Mouse (Mus musculus) liver, postnatal 0 days (tissue): ENCODE measurements at regions not wholly inside any gene's neighbourhood (a gene's known extent, or its start where the extent isn't known, plus 50 kb on each side); places are given as distances from the start of the nearest gene placed in this dataset.

Experiments used
- ATAC-seq: fragments of 200-750 bp; cut with Nextera tagmentation; 2 replicates; pipeline ENCODE4 v1.8.0; 2017; ENCODE audit warnings: mild to moderate bottlenecking, moderate library complexity
- DNase-seq: peaks from one replicate; pipeline ENCODE4 v3.0.0-alpha.2; 2016
- H3K27ac ChIP-seq: fragments of 300-500 bp; sonication (generic); 2 replicates; pipeline ENCODE4 v1.5.1; 2014; ENCODE audit warnings: antibody characterized with exemption, moderate library complexity, mild to moderate bottlenecking, low read depth
- H3K27me3 ChIP-seq: fragments of 300-500 bp; sonication (generic); 2 replicates; pipeline ENCODE4 v1.6.1; 2014; ENCODE audit warnings: low read length, control low read depth, mixed read lengths; ENCODE audit not compliant: insufficient read depth
- H3K36me3 ChIP-seq: fragments of 300-500 bp; sonication (generic); replicated peaks from 2 replicates; pipeline ENCODE4 v1.6.1; 2014; ENCODE audit warnings: mild to moderate bottlenecking, control low read depth, low read length, moderate library complexity, mixed read lengths; ENCODE audit not compliant: insufficient read depth
- H3K4me1 ChIP-seq: fragments of 300-500 bp; sonication (generic); 2 replicates; pipeline ENCODE4 v1.6.1; 2014; ENCODE audit warnings: antibody characterized with exemption, mild to moderate bottlenecking, control low read depth; ENCODE audit not compliant: insufficient read depth
- H3K4me2 ChIP-seq: fragments of 300-500 bp; sonication (generic); 2 replicates; pipeline ENCODE4 v1.6.1; 2014; ENCODE audit warnings: low read depth, mild to moderate bottlenecking, low read length, moderate library complexity, mixed read lengths
- H3K4me3 ChIP-seq: fragments of 300-500 bp; sonication (generic); 2 replicates; pipeline ENCODE4 v1.5.1; 2014; ENCODE audit warnings: low read depth, low read length
- H3K9ac ChIP-seq: fragments of 300-500 bp; sonication (generic); replicated peaks from 2 replicates; pipeline ENCODE4 v1.6.1; 2014; ENCODE audit warnings: mild to moderate bottlenecking, moderate library complexity
- H3K9me3 ChIP-seq: fragments of 300-500 bp; sonication (generic); 2 replicates; pipeline ENCODE4 v1.6.1; 2016; ENCODE audit warnings: mild to moderate bottlenecking, control low read depth, low read length, mixed read lengths
- CTCF ChIP-seq: sonication (generic); IDR thresholded peaks from 2 replicates; pipeline ENCODE4 v1.5.1; 2016; ENCODE audit warnings: antibody characterized with exemption, low read depth
- EP300 ChIP-seq: IDR thresholded peaks from 2 replicates; pipeline ENCODE4 v1.6.1; 2016; ENCODE audit warnings: antibody characterized with exemption, low read depth, mild to moderate bottlenecking
- WGBS: fragments of 180-500 bp; shearing (Covaris S2); extraction: QIAGEN DNeasy Blood & Tissue Kit; methylation state at CpG from one replicate; pipeline ENCODE4 v1.1.7; 2014; ENCODE audit not compliant: insufficient replicate concordance; 5-methylcytosine and 5-hydroxymethylcytosine counted together

GRCm38 (mm10) chr8:8532907-8533306, 128.1 kb downstream of the Efnb2 start:
- no peak overlapping the region for H3K9ac ChIP-seq
- H3K4me3 ChIP-seq: no peak overlapping the region
- no peaks in the 10 kb centered on the region for H3K9me3 ChIP-seq
- DNase-seq (no peak), ATAC-seq (no peak)
- H3K36me3 ChIP-seq: no peaks in the 10 kb centered on the region
- H3K27me3 ChIP-seq: no peaks in the 10 kb centered on the region
- H3K4me1 ChIP-seq: no peaks in the 10 kb centered on the region
- no peak overlapping the region for H3K27ac ChIP-seq
- TF ChIP-seq CTCF: no peak
- no peak for TF ChIP-seq EP300
- no peak overlapping the region for H3K4me2 ChIP-seq
- 57% methylated on average over 5 of the region's 5 CpGs for WGBS

DNA sequence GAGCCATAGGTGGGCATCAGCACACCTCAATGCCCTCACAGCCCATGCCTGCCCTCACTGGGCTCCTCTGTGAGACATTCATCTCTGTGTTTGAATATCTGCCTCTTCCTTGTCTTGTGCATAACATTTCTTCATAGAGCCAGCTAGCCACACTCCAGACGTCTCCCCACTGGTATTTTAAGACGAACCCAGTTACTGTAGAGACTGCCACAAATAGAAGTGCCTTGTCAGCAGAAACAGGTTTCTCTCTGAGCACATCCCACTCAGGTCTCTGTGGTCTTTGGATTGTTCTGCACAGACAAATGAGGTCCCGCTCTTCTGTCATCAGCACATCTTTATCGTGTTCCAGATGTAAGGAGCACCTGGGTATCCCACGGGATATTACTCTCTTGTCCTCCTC, 130.5 kb downstream of the Efnb2 start:
- WGBS: 59% methylated on average over 5 of the region's 5 CpGs
- ATAC-seq: no peak
- Histone ChIP-seq H3K4me1 (no peaks in the 10 kb centered on the region), H3K27me3 (no peaks in the 10 kb centered on the region), H3K4me2 (no peak overlapping the region), H3K9ac (no peak overlapping the region), H3K36me3 (no peaks in the 10 kb centered on the region), H3K4me3 (no peak overlapping the region), H3K9me3 (no peaks in the 10 kb centered on the region), H3K27ac (no peak overlapping the region)
- TF ChIP-seq CTCF: no peak
- no peak for TF ChIP-seq EP300
- no peak for DNase-seq

GRCm38 (mm10) chr8:8521532-8521931, 139.5 kb downstream of the Efnb2 start:
- 72% methylated on average over 1 of the region's 1 CpGs for WGBS

DNA sequence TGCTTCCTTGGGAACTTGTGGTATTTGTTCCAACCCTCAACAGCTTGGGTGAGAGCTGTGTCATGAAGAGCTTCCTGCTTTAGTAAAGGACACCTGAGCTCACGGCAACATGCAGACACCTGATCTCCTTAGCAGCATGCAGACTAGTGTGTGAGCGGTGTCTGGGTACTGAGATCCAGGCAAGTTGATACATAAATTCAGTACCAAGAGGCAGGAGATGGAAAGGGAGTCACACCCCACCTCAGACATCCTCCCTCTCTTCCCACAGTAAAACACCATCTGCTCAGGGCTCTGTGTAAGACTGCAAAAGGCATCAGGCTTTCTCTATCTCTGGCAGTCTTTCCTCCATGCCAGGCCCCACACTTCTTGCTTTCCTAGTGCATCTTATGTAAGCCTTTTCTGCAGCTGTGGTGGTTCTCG, 141.3 kb downstream of the Efnb2 start:
- H3K9ac ChIP-seq: no peak overlapping the region
- TF ChIP-seq EP300: no peak
- no peak for TF ChIP-seq CTCF
- no peaks in the 10 kb centered on the region for H3K36me3 ChIP-seq
- WGBS: 80% methylated on average over 3 of the region's 3 CpGs
- H3K4me3 ChIP-seq: no peak overlapping the region
- H3K27me3 ChIP-seq: no peaks in the 10 kb centered on the region
- H3K27ac ChIP-seq: no peak overlapping the region
- DNase-seq (no peak), ATAC-seq (no peak)
- H3K4me1 ChIP-seq: no peaks in the 10 kb centered on the region
- no peak overlapping the region for H3K4me2 ChIP-seq
- H3K9me3 ChIP-seq: no peaks in the 10 kb centered on the region

More at GRCm38 (mm10) chr8:8521532-8521931, 139.5 kb downstream of the Efnb2 start:
- ATAC-seq (no peak), DNase-seq (no peak)
- H3K9ac ChIP-seq: no peak overlapping the region
- H3K9me3 ChIP-seq: no peaks in the 10 kb centered on the region
- TF ChIP-seq CTCF (no peak), EP300 (no peak)
- no peaks in the 10 kb centered on the region for H3K4me1 ChIP-seq
- H3K27me3 ChIP-seq: no peaks in the 10 kb centered on the region
- H3K4me3 ChIP-seq: no peak overlapping the region
- H3K4me2 ChIP-seq: no peak overlapping the region
- H3K27ac ChIP-seq: no peak overlapping the region
- no peaks in the 10 kb centered on the region for H3K36me3 ChIP-seq

GRCm38 (mm10) chr8:8517599-8517998, 143.4 kb downstream of the Efnb2 start:
- H3K36me3 ChIP-seq: no peaks in the 10 kb centered on the region
- no peak overlapping the region for H3K27ac ChIP-seq
- H3K9me3 ChIP-seq: no peaks in the 10 kb centered on the region
- DNase-seq (no peak), ATAC-seq (no peak)
- no peak overlapping the region for H3K9ac ChIP-seq
- TF ChIP-seq EP300: no peak
- no peak for TF ChIP-seq CTCF
- H3K4me1 ChIP-seq: no peaks in the 10 kb centered on the region
- 64% methylated on average over 2 of the region's 2 CpGs for WGBS
- H3K4me2 ChIP-seq: no peak overlapping the region
- H3K4me3 ChIP-seq: no peak overlapping the region
- no peaks in the 10 kb centered on the region for H3K27me3 ChIP-seq

- H3K36me3 ChIP-seq: no peaks in the 10 kb centered on the region
- 26% methylated on average over 1 of the region's 1 CpGs for WGBS
- ATAC-seq: no peak
- TF ChIP-seq CTCF (no peak), EP300 (no peak)
- H3K9ac ChIP-seq: no peak overlapping the region
- no peak overlapping the region for H3K4me2 ChIP-seq
- DNase-seq: no peak
- no peaks in the 10 kb centered on the region for H3K9me3 ChIP-seq
- H3K27ac ChIP-seq: no peak overlapping the region
- H3K4me3 ChIP-seq: no peak overlapping the region
- no peaks in the 10 kb centered on the region for H3K4me1 ChIP-seq
- H3K27me3 ChIP-seq: no peaks in the 10 kb centered on the region
Measured at GRCm38 (mm10) chr8:8516272-8516671, 144.8 kb downstream of the Efnb2 start.

DNA sequence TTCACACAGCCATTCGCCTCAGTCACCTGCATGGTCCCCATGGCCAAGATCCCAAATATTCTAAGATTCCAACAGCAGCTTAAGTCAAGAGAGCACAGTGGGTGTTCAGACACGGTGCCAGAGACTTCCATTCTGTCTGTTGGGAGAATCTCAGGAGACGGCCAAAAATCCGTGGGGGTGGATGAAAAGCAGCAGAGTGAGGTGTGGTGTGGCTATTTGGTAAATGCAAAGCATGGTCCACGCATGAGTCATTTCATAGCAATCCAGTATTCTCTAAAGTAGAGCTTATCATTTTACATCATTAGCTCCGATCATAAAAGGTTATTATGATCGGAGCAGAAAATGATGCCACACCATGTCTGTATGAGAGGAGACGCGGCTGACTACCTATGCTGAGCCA, 161.1 kb downstream of the Efnb2 start:
- DNase-seq (no peak), ATAC-seq (no peak)
- WGBS: 83% methylated on average over 9 of the region's 9 CpGs
- Histone ChIP-seq H3K27ac (no peak overlapping the region), H3K4me2 (no peak overlapping the region), H3K4me3 (no peak overlapping the region), H3K4me1 (no peaks in the 10 kb centered on the region), H3K9ac (no peak overlapping the region), H3K36me3 (no peaks in the 10 kb centered on the region), H3K27me3 (no peaks in the 10 kb centered on the region), H3K9me3 (no peaks in the 10 kb centered on the region)
- no peak for TF ChIP-seq CTCF
- TF ChIP-seq EP300: no peak
